Mouse (Mus musculus) gastrocnemius, adult 2 months (tissue): ENCODE results near the gene Cmklr1. TPM values are rescaled to one million over a fixed set of nuclear protein-coding genes. Genes with fewer than 3 reads are reported as not detected.

Experiments used
- DNase-seq: peaks from one replicate; pipeline ENCODE4 v3.0.0; 2022
- H3K27ac ChIP-seq: fragments of 200-600 bp; 2 replicates; pipeline ENCODE4 v1.8.1; 2022; ENCODE audit warnings: mild to moderate bottlenecking
- H3K4me3 ChIP-seq: fragments of 200-600 bp; 2 replicates; pipeline ENCODE4 v1.8.1; 2022; ENCODE audit warnings: mild to moderate bottlenecking, moderate library complexity
- CTCF ChIP-seq: fragments of 200-600 bp; IDR thresholded peaks from 2 replicates; pipeline ENCODE4 v1.8.1; 2022; ENCODE audit warnings: antibody characterized with exemption, mild to moderate bottlenecking, moderate library complexity
- intact Hi-C: fragments of 180-260 bp; cut with DNase I; formaldehyde crosslinking; loops from one replicate; pipeline ENCODE4 v1.15.1; 2025
- total RNA-seq, 2 experiments: library from RNA; stranded (reverse); gene quantifications; 2 replicates each; pipeline ENCODE4 v1.2.3; 2021

Gene Cmklr1
- total RNA-seq, 2 experiments from 2014 or later = 10.8 to 17.1 TPM

DNA sequence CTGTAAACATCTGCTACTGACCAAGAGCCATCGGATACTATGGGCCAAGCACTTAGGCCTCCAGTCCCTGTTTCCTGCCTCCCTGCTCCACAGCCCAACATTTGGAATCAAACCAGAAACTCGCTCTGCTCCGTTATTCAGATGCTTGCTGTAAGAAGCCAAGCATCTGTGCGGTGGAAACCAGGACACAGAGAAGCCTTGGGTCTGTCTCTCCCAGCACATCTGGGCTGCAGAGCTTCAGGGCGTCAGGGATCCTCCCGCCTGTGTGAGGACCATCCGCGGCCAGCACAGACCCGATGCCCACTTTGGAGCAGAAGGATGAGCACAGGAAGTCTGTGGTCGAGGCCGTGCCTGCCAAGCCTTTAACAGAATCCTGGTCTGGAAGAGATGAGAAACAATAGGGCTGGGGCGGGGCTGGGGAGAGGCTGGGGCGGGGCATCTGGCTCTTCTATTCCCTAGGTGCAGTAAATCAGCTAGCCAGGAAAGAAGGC is 42.2 kb downstream of the Cmklr1 start:
- intact Hi-C loops = no loop called here
- TF ChIP-seq CTCF = no peak
- H3K4me3 ChIP-seq = peak overlapping the region; percentile 24; the same call in 1 of the 2 replicates

DNA sequence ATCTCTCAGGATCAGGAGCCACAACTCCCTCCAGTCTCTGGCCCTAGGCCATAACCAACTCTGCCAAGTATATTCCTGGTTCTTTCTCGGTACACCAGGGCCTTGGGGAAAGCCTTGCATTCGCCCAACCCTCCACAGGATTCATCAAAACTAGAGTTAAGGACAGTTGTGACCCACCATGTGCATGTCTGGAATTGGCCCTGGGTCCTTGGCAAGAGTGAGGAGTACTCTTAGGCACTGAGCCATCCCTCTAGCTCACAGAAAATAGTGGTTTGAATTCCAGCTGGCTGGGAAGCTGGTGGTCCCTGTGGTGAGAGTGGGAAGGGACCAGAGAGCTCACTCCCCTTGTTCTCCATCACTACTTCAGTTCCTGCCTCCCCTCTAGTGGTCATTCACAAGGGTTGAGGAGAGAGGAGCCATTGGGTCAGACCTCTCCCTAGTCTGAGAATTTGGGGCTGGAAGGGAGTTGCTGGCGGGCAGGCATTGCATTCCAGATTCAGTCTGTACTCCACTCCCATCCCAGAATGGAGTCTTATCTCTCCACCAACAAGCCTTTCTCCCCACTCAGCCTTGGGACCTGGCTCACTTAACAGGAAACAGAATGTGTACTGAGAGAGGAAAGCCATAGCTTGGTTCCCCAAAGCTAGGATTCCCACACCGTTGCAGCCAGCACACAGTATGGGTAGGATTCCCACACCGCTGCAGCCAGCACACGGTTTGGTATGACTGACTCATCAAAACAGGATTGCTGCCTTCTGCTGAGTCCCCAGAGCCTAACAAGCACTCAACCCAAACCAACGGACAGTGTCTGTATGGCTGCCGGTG is 43.1 kb downstream of the Cmklr1 start:
- peak overlapping the region; percentile 75 for H3K27ac ChIP-seq
- intact Hi-C loops = no loop called here
- peak; percentile 24; the same call in 1 of the 2 replicates for TF ChIP-seq CTCF
- H3K4me3 ChIP-seq = no peak overlapping the region
- no peak for DNase-seq

More for the DNA sequence above, 42.2 kb downstream of the Cmklr1 start:
- H3K27ac ChIP-seq = peak overlapping the region; percentile 75
- DNase-seq = peak; percentile 66

DNA sequence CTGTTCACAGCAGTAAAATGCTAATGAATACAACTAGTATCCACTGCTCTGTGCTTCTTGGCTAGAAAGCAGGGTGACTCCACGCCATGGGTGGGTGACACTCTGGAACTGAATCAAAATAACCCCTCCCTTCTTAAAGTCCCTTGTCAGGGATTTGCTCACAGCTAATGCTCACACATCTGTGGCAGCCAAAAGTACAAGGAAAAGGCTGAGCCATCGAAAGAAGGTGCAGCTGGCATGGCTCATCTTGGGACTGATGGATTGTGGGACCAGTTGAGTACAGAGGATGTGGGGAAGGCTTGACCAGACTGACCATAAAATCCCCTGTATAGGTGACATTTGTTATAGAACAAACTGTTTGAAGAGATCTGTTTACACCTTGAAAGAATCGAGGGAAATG is 44.1 kb downstream of the Cmklr1 start:
- intact Hi-C loops = no loop called here
- no peak for DNase-seq
- no peak for TF ChIP-seq CTCF

GRCm38 (mm10) chr5:113604758-113605157 is 45.5 kb downstream of the Cmklr1 start:
- intact Hi-C loops = no loop called here
- Histone ChIP-seq H3K27ac (no peak overlapping the region), H3K4me3 (no peak overlapping the region)
- no peak for DNase-seq
- TF ChIP-seq CTCF = no peak

More for the DNA sequence above, 44.1 kb downstream of the Cmklr1 start:
- H3K27ac ChIP-seq = no peak overlapping the region
- no peak overlapping the region for H3K4me3 ChIP-seq

DNA sequence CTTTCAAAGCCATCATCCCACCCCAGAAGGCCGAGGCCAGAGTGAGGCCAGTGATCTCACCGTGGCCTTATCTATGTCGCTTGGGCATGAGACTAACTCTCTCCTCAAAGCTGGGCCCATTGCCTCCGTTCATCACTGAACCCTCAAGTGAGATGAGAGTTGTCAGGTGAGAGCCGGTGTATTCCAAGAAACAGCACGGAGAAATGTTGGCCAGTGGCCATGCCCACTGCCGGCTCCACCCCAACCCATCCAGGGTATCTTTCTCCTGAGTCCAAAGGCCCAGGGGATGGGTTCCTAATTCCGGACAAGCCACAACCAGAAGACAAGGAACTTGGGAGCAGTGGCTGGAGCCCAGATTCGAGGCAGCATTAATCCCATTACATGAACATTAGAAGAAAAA is 46.8 kb downstream of the Cmklr1 start:
- intact Hi-C loops = no loop called here
- no peak overlapping the region for H3K4me3 ChIP-seq
- H3K27ac ChIP-seq = no peak overlapping the region
- no peak for DNase-seq
- TF ChIP-seq CTCF = no peak

DNA sequence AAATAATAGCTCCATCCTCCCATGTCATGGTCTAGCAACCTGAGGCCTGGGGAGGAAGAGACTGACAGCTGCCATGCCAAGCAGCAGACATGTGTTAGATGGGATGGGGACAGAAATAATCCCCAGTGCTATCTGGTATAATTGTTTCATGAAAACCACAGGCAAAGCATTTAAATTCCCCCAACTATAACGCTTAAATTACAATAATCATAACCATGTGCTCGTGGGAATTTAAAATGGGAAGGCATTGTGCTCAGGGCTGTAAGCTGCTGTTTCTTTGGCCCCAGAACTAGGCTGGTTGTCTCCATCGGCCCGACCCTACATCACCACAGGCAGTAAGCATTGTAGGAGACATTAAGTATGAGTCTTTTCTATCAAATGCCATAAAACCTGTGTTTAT is 49.4 kb downstream of the Cmklr1 start:
- no peak overlapping the region for H3K27ac ChIP-seq
- TF ChIP-seq CTCF = no peak
- no peak for DNase-seq
- H3K4me3 ChIP-seq = no peak overlapping the region
- intact Hi-C loops = no loop called here

DNA sequence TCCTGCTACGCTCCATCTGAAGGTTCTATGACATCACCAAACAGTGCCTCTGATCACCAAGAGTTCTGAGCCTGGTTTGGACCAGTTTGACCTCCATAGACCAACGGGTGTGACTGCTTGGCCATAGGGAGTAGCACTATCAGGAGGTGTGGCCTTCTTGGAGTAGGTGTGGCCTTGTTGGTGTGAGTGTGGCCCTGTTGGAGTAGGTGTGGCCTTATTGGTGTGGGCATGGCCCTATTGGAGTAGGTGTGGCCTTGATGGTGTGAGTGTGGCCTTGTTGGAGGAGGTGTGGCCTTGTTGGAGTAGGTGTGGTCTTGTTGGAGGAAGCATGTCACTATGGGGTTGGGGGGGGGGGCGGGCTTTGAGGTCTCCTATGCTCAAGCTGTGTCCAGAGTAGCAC is 50.0 kb downstream of the Cmklr1 start:
- DNase-seq = no peak
- intact Hi-C loops = no loop called here
- no peak for TF ChIP-seq CTCF
- H3K4me3 ChIP-seq = no peak overlapping the region
- no peak overlapping the region for H3K27ac ChIP-seq

- DNase-seq = no peak
- no peak for TF ChIP-seq CTCF
- intact Hi-C loops = no loop called here
These were observed 53.4 kb downstream of the Cmklr1 start for GRCm38 (mm10) chr5:113596780-113597353.

DNA sequence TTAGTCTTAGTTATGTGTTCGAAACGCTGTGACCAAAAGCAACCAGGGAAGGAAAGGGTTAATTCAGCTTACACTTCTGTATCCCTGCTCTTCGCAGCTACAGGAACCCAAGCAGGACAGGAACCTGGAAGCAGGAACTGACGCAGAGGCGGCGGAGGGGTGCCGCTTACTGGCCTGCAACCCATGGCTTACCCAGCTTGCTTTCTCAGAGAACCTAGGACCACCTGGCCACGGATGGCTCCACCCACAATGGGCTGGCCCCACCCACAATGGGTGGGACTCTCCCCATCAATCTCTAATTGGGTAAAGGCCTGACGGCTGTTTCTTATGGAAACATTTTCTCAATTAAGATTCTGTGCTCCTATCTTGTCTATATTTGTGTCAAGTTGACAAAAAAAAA is 54.0 kb downstream of the Cmklr1 start:
- no peak overlapping the region for H3K4me3 ChIP-seq
- no peak overlapping the region for H3K27ac ChIP-seq
- DNase-seq = no peak
- no peak for TF ChIP-seq CTCF
- intact Hi-C loops = no loop called here

More at GRCm38 (mm10) chr5:113596780-113597353, 53.4 kb downstream of the Cmklr1 start:
- no peak overlapping the region for H3K27ac ChIP-seq
- H3K4me3 ChIP-seq = no peak overlapping the region

- Histone ChIP-seq H3K27ac (no peak overlapping the region), H3K4me3 (no peak overlapping the region)
- no peak for DNase-seq
- TF ChIP-seq CTCF = no peak
- intact Hi-C loops = no loop called here
These were observed 56.1 kb downstream of the Cmklr1 start for GRCm38 (mm10) chr5:113593911-113594705.

DNA sequence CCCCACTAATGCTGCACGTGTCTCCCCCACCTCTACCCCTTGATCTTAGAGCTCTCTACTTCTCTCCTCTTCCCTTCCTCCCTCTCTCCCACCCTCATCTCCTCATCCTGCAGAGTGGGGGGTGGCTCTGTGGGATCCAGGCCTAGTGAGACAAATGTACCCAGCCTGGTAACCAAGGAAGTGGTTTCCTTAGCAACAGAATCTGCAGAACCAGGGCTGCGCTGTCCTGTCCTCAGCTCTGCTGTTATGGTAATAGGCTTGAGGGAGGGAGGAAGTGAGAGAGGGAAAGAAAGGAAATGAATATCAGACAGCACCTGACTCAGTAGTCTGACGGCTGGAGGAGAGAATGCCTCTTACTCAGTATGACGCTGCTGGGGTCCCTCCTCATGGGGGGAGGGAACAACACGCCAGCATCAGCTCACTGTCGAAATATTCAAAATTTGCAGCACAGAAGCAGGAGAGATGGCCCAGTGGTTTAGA is 58.4 kb downstream of the Cmklr1 start:
- intact Hi-C loops = no loop called here
- H3K4me3 ChIP-seq = no peak overlapping the region
- no peak for DNase-seq
- no peak for TF ChIP-seq CTCF
- H3K27ac ChIP-seq = no peak overlapping the region

DNA sequence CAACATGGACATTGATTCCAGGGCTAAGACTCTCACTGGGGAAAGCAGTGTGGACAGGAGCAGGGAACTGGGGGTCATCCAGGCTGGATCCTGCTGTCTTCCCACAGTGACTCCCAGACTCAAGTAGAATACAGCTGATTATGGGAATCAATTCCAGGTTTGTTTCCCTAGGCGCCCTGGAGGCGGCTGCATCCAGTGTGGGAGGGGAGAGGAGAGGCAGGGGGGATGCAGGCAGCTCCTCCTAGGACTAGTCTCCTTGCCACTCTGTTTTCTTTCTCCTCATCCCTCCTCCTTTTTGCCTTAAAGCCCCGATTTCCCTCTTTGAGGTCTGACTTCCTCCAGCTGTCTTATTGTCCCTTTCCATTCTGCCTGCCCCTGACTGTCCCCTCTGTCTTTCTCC is 59.1 kb downstream of the Cmklr1 start:
- DNase-seq = no peak
- no peak for TF ChIP-seq CTCF
- Histone ChIP-seq H3K4me3 (no peak overlapping the region), H3K27ac (no peak overlapping the region)
- intact Hi-C loops = no loop called here
